Mouse (Mus musculus) bone marrow macrophage, adult 2 months (primary cell): ENCODE measurements around the gene Rpl36.

Source experiments
- CTCF ChIP-seq: IDR thresholded peaks from 2 replicates; pipeline ENCODE4 v1.5.1; 2012; ENCODE audit warnings: low read depth, mild to moderate bottlenecking, low read length, moderate library complexity
- POLR2A ChIP-seq: IDR thresholded peaks from 2 replicates; pipeline ENCODE4 v1.6.1; 2012; ENCODE audit warnings: mild to moderate bottlenecking, low read depth, low read length, borderline replicate concordance

DNA sequence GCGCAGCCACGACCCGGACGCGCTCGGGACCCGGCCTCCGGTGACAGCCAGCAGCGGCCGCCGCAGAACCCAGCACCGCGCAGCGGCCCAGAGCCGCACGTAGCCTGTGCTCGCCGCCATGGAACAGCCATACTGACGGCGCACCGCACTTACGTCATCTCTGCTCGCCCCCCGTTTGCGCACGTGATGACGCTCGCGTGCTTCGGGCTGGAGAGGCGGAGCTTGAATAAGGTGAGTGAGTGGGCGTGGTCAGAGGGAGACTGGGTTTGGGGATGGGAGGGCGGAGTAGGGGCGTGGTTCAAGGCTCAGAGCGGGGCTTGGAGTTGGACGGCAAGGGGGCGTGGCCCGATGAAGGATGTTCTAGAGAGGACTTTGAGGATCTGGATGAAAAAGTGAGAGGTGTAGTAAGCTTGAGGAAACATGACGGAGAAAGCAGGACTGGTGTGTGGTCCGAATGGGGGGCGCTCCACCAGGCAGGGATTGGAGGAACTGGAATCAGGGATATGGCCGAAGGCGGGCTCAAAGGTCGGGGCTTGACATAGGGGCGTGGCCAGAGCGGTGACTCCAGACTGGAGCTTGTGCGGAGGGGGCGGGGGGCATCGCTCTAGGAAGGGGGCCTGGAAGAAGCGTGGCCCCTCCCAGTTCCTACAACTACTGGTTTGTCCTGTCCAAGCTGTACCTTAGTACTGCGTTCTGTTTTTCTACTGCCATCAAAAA lies 13.7 kb downstream of the Rpl36 start, which contains the start of gene Lonp1:
- TF ChIP-seq CTCF (no peak), POLR2A (no peak)
